Mouse (Mus musculus) midbrain, embryonic 14.5 days (tissue): ENCODE measurements around the gene Trappc4. TPM values are rescaled to one million over a fixed set of nuclear protein-coding genes. Genes with fewer than 3 reads are reported as not detected.
"Not testable (repeated sequence)": the region's sequence is repeated elsewhere in the genome, so short reads cannot be mapped to it uniquely, and the experiment has no call there.

Experiments
- ATAC-seq: fragments of 200-750 bp; cut with Nextera tagmentation; 2 replicates; pipeline ENCODE4 v1.8.0; 2017; ENCODE audit warnings: moderate number of reproducible peaks, moderate library complexity; ENCODE audit not compliant: low FRiP score, low TSS enrichment
- DNase-seq: peaks from one replicate; pipeline ENCODE4 v3.0.0-alpha.2; 2015
- H3K27ac ChIP-seq: fragments of 300-500 bp; sonication (generic); replicated peaks from 2 replicates; pipeline ENCODE4 v1.5.1; 2014; ENCODE audit warnings: mild to moderate bottlenecking, low read depth, low read length, moderate library complexity
- H3K27me3 ChIP-seq: fragments of 300-500 bp; sonication (generic); 2 replicates; pipeline ENCODE4 v1.6.1; 2014; ENCODE audit warnings: low read length, control low read depth, mixed read lengths; ENCODE audit not compliant: control insufficient read depth, insufficient read depth
- H3K36me3 ChIP-seq: fragments of 300-500 bp; sonication (generic); 2 replicates; pipeline ENCODE4 v1.6.1; 2014; ENCODE audit warnings: low read length, control low read depth; ENCODE audit not compliant: control insufficient read depth, insufficient read depth
- H3K4me1 ChIP-seq: fragments of 300-500 bp; sonication (generic); 2 replicates; pipeline ENCODE4 v1.6.1; 2014; ENCODE audit warnings: mild to moderate bottlenecking, antibody characterized with exemption, low read length, control low read depth; ENCODE audit not compliant: control insufficient read depth, insufficient read depth
- H3K4me2 ChIP-seq: fragments of 300-500 bp; sonication (generic); 2 replicates; pipeline ENCODE4 v1.6.1; 2014; ENCODE audit warnings: mild to moderate bottlenecking, low read length, moderate library complexity
- H3K4me3 ChIP-seq: fragments of 300-500 bp; sonication (generic); replicated peaks from 2 replicates; pipeline ENCODE4 v1.5.1; 2014; ENCODE audit warnings: low read depth, low read length
- H3K9ac ChIP-seq: fragments of 300-500 bp; sonication (generic); replicated peaks from 2 replicates; pipeline ENCODE4 v1.6.1; 2014; ENCODE audit warnings: mild to moderate bottlenecking, low read length, moderate library complexity
- H3K9me3 ChIP-seq: fragments of 300-500 bp; sonication (generic); 2 replicates; pipeline ENCODE4 v1.6.1; 2016; ENCODE audit warnings: low read length, control low read depth, mixed read lengths; ENCODE audit not compliant: control insufficient read depth
- WGBS: fragments of 180-500 bp; shearing (Covaris S2); extraction: QIAGEN DNeasy Blood & Tissue Kit; methylation state at CpG from one replicate; pipeline ENCODE4 v1.1.7; 2014; 5-methylcytosine and 5-hydroxymethylcytosine counted together
- polyA plus RNA-seq: library from polyadenylated mRNA; unstranded; fragments of >200 nt; fragmentation: Nextera tagmentation; extraction: Ambion mirVana; gene quantifications from 2 replicates; pipeline ENCODE4 v1.2.1, GENCODE M21; 2014

Gene Trappc4
- polyA plus RNA-seq, 1 experiment from 2014 or later, result 329 TPM

GRCm38 (mm10) chr9:44423576-44423975 lies 16.2 kb upstream of the Trappc4 start:
- Histone ChIP-seq H3K9me3 (no peaks in the 10 kb centered on the region), H3K36me3 (no peaks in the 10 kb centered on the region), H3K4me3 (no peak overlapping the region), H3K27me3 (no peaks in the 10 kb centered on the region), H3K4me1 (no peaks in the 10 kb centered on the region), H3K4me2 (no peak overlapping the region), H3K27ac (no peak overlapping the region), H3K9ac (no peak overlapping the region)
- DNase-seq (no peak), ATAC-seq (no peak)
- 90% methylated on average over 4 of the region's 4 CpGs for WGBS

- DNase-seq (no peak), ATAC-seq (no peak)
- WGBS, result 77% methylated on average over 5 of the region's 5 CpGs
- Histone ChIP-seq H3K4me3 (no peak overlapping the region), H3K4me1 (peaks cover 6% of the 10 kb centered on the region; the same call in 1 of the 2 replicates), H3K9me3 (no peaks in the 10 kb centered on the region), H3K36me3 (peaks cover 8% of the 10 kb centered on the region; the same call in 1 of the 2 replicates), H3K27ac (no peak overlapping the region), H3K9ac (no peak overlapping the region), H3K4me2 (no peak overlapping the region), H3K27me3 (no peaks in the 10 kb centered on the region)
Measured at GRCm38 (mm10) chr9:44420280-44420898, 13.0 kb upstream of the Trappc4 start.

GRCm38 (mm10) chr9:44419730-44420129 lies 12.3 kb upstream of the Trappc4 start:
- DNase-seq, H3K4me2 ChIP-seq, H3K9ac ChIP-seq, H3K4me3 ChIP-seq, H3K27me3 ChIP-seq, H3K9me3 ChIP-seq, H3K27ac ChIP-seq, H3K4me1 ChIP-seq, ATAC-seq: not testable (repeated sequence)
- WGBS, result 98% methylated on average over 9 of the region's 9 CpGs
- H3K36me3 ChIP-seq, result peaks cover 11% of the 10 kb centered on the region; the same call in 1 of the 2 replicates

- Histone ChIP-seq H3K36me3 (peaks cover 19% of the 10 kb centered on the region), H3K4me1 (peaks cover 6% of the 10 kb centered on the region; the same call in 1 of the 2 replicates), H3K27me3 (no peaks in the 10 kb centered on the region), H3K9ac (peak within 1 kb of the TSS; percentile 78), H3K4me3 (peak within 1 kb of the TSS; percentile 76), H3K4me2 (peak within 1 kb of the TSS; percentile 91), H3K27ac (peak within 1 kb of the TSS; percentile 86), H3K9me3 (no peaks in the 10 kb centered on the region)
- WGBS, result 78% methylated on average over 14 of the region's 14 CpGs
- ATAC-seq, result no peak
- DNase-seq, result no peak
Measured at GRCm38 (mm10) chr9:44418519-44419385, 11.4 kb upstream of the Trappc4 start, which contains the start of gene Ccdc84. Gene Ccdc84, minus strand, starts transcription at chr9:44418569.

GRCm38 (mm10) chr9:44417892-44418363 lies 10.5 kb upstream of the Trappc4 start:
- under 1% methylated on average over 38 of the region's 38 CpGs for WGBS
- H3K27ac ChIP-seq, result peak overlapping the region; percentile 86

GRCm38 (mm10) chr9:44417156-44417891 lies 9.9 kb upstream of the Trappc4 start:
- peaks cover 6% of the 10 kb centered on the region; the same call in 1 of the 2 replicates for H3K4me1 ChIP-seq
- H3K4me3 ChIP-seq, result peak overlapping the region; percentile 76
- peak overlapping the region; percentile 86 for H3K27ac ChIP-seq
- peaks cover 32% of the 10 kb centered on the region for H3K36me3 ChIP-seq
- DNase-seq (no peak), ATAC-seq (peak; percentile 72)
- peak overlapping the region; percentile 91 for H3K4me2 ChIP-seq
- H3K9me3 ChIP-seq, result no peaks in the 10 kb centered on the region
- H3K27me3 ChIP-seq, result no peaks in the 10 kb centered on the region
- WGBS, result 8% methylated on average over 26 of the region's 26 CpGs
- H3K9ac ChIP-seq, result peak overlapping the region; percentile 78

More at GRCm38 (mm10) chr9:44417892-44418363, 10.5 kb upstream of the Trappc4 start:
- H3K4me3 ChIP-seq, result peak overlapping the region; percentile 76
- H3K36me3 ChIP-seq, result peaks cover 25% of the 10 kb centered on the region
- no peaks in the 10 kb centered on the region for H3K27me3 ChIP-seq
- ATAC-seq (peak; percentile 91), DNase-seq (peak; percentile 97)
- peak overlapping the region; percentile 91 for H3K4me2 ChIP-seq
- peaks cover 6% of the 10 kb centered on the region; the same call in 1 of the 2 replicates for H3K4me1 ChIP-seq
- H3K9ac ChIP-seq, result peak overlapping the region; percentile 78
- H3K9me3 ChIP-seq, result no peaks in the 10 kb centered on the region

- Histone ChIP-seq H3K4me1 (peaks cover 12% of the 10 kb centered on the region; the same call in 1 of the 2 replicates), H3K4me3 (no peak overlapping the region), H3K9me3 (no peaks in the 10 kb centered on the region), H3K27ac (no peak overlapping the region), H3K4me2 (no peak overlapping the region), H3K36me3 (peaks cover 69% of the 10 kb centered on the region), H3K9ac (no peak overlapping the region), H3K27me3 (no peaks in the 10 kb centered on the region)
- ATAC-seq, result no peak
- WGBS, result 71% methylated on average over 2 of the region's 2 CpGs
- DNase-seq, result no peak
Measured at GRCm38 (mm10) chr9:44412781-44413180, 5.4 kb upstream of the Trappc4 start.

- no peaks in the 10 kb centered on the region for H3K9me3 ChIP-seq
- peaks cover 11% of the 10 kb centered on the region; the same call in 1 of the 2 replicates for H3K4me1 ChIP-seq
- no peak overlapping the region for H3K9ac ChIP-seq
- H3K4me2 ChIP-seq, result no peak overlapping the region
- WGBS, result 86% methylated on average over 4 of the region's 4 CpGs
- no peaks in the 10 kb centered on the region for H3K27me3 ChIP-seq
- peaks cover 69% of the 10 kb centered on the region for H3K36me3 ChIP-seq
- ATAC-seq, result no peak
- no peak overlapping the region for H3K27ac ChIP-seq
- DNase-seq, result no peak
- H3K4me3 ChIP-seq, result no peak overlapping the region
Measured at GRCm38 (mm10) chr9:44412306-44412705, 4.9 kb upstream of the Trappc4 start.
